Mouse (Mus musculus): ENCODE data around the gene Tnr.

- TF ChIP-seq CTCF (IDR thresholded peaks at IDR 0.05; ENCODE audit: control insufficient read depth, insufficient read depth, low read length) (no peak), POLR2A (IDR thresholded peaks at IDR 0.05; ENCODE audit: borderline replicate concordance, control insufficient read depth, low read depth, low read length) (no peak)
Observed at GRCm38 (mm10) chr1:159499806-159500460, 23.6 kb upstream of the Tnr start.
